In the genomic region with DNA sequence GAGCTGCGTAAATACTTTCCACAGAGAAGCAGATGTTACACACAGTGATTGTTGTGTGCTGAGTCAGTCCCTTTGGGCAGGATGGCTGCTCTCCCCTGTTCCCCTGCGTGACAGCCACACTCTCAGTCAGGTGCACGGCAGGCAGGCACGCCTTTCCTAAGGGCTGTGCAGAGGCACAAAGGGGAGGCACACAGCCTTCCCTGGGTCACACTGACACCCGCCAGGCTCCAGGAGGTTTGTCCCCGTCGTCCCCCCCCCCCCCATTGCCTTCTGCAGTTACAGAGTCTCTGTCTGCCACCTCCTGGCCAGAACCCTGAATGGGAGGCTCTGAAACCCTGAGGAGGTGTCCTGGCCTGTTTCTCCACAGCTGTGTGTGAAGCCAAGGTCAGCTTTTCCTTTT, we compare ENCODE assay signal across 8 mouse cellular contexts.
DNase-seq lines count a peak whose midpoint lies in the region.

No protein-coding gene starts in this region.

- peak; percentile 47 for DNase-seq in gastrocnemius, adult 18-20 months (ENCODE audit: low spot score)
- no peak for DNase-seq in gastrocnemius, adult 8-10 months (ENCODE audit: low spot score in 2 of 2)
- peak; percentile 51 for DNase-seq in ovary, adult 18-20 months (ENCODE audit: low spot score)
- DNase-seq in ovary, postnatal 14 days (ENCODE audit: low spot score), result no peak
- peak; percentile 53 for DNase-seq in embryo, embryonic 10.5 days (ENCODE audit: low spot score)
- DNase-seq in kidney, postnatal 4 days, result peak; percentile 51 to 63
- DNase-seq in T-cell, adult 2 months (ENCODE audit: low spot score), result no peak
- DNase-seq in MN1 (ENCODE audit: low spot score), result no peak

Comparison
In these comparisons a context has a peak if more than half of its experiments do, and no peak if none do; other contexts are left out.
1. DNase-seq: peak in gastrocnemius, adult 18-20 months (single experiment), ovary, adult 18-20 months (single experiment), embryo, embryonic 10.5 days (single experiment) and kidney, postnatal 4 days (2 of 2); none in gastrocnemius, adult 8-10 months (0 of 2), ovary, postnatal 14 days (single experiment), T-cell, adult 2 months (single experiment) and MN1 (single experiment).